Mouse (Mus musculus) lung, postnatal 0 days (tissue): ENCODE measurements around the gene Mycbpap.

Source experiments
- CTCF ChIP-seq: IDR thresholded peaks from 2 replicates; pipeline ENCODE4 v1.5.1; 2016; ENCODE audit warnings: antibody characterized with exemption, mild to moderate bottlenecking
- EP300 ChIP-seq: IDR thresholded peaks from 2 replicates; pipeline ENCODE4 v1.6.1; 2016; ENCODE audit warnings: antibody characterized with exemption, mild to moderate bottlenecking, control low read depth

- no peak for TF ChIP-seq CTCF
- no peak for TF ChIP-seq EP300
Measured at GRCm38 (mm10) chr11:94528879-94529278, 7.3 kb upstream of the Mycbpap start.
